In the genomic region with DNA sequence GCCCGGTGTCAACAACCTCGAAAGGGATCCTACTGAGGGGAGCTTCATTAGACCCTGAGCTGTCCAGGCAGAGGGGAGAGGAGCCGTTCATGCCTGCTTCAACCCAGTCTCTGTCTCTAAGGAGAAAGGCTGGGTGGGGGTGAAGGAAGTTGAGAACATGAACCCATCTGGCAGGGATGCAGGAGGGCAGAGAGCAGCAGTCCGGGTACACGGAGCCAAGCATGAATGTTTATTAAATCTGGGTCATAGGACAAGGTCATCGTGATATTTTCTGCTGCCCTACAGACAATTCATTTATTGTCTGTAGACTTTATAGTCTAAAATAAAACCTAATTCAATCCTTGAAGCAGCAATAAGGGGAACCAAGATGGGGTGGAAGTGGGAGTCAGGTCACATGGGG, we compare ENCODE assay signal across 22 mouse cellular contexts.
"Had no signal": no experiment of that assay in that cellular context is flagged by ENCODE, and none has a peak within 500 bp of the region (broad histone marks: within the 10 kb centered on the region; RNA-seq: fewer than 3 reads in every experiment).

No protein-coding gene starts in this region.

- DNase-seq: layer of hippocampus, adult 9-11 months; liver; liver, postnatal 0 days; lung, embryonic 14.5 days; right cerebral cortex, adult 18-20 months; right cerebral cortex, postnatal 14 days; right cerebral cortex, postnatal 4 days; thymus, postnatal 25 days had no signal

- H3K9ac ChIP-seq: limb, embryonic 13.5 days; liver, embryonic 14.5 days; liver, postnatal 0 days; lung, embryonic 14.5 days; midbrain, embryonic 12.5 days; midbrain, embryonic 15.5 days; neural tube, embryonic 12.5 days; neural tube, embryonic 15.5 days; stomach, embryonic 15.5 days had no signal

- H3K27me3 ChIP-seq: midbrain, embryonic 15.5 days; neural tube, embryonic 12.5 days; stomach, embryonic 15.5 days had no signal

- H3K27ac ChIP-seq: kidney, postnatal 0 days; layer of hippocampus, adult 2 months; limb, embryonic 10.5 days; limb, embryonic 13.5 days; liver, embryonic 14.5 days; macrophage; midbrain, embryonic 12.5 days; midbrain, embryonic 15.5 days; neural tube, embryonic 12.5 days; neural tube, embryonic 15.5 days; stomach, embryonic 15.5 days had no signal

- ATAC-seq: inflammation-experienced regulatory T-cells, adult 6 months; intestine, embryonic 16.5 days; liver, postnatal 0 days; lung, postnatal 0 days; midbrain, embryonic 15.5 days had no signal

- H3K4me3 ChIP-seq: layer of hippocampus, adult 2 months; limb, embryonic 10.5 days; limb, embryonic 13.5 days; midbrain, embryonic 12.5 days; midbrain, embryonic 15.5 days; neural tube, embryonic 12.5 days; neural tube, embryonic 15.5 days; stomach, embryonic 15.5 days had no signal

- H3K4me2 ChIP-seq: limb, embryonic 13.5 days; lung, embryonic 14.5 days; midbrain, embryonic 12.5 days; midbrain, embryonic 15.5 days; neural tube, embryonic 12.5 days; neural tube, embryonic 15.5 days; stomach, embryonic 15.5 days had no signal

- H3K36me3 ChIP-seq: limb, embryonic 10.5 days; limb, embryonic 13.5 days; midbrain, embryonic 12.5 days; midbrain, embryonic 15.5 days; neural tube, embryonic 12.5 days; neural tube, embryonic 15.5 days; stomach, embryonic 15.5 days had no signal

- H3K9me3 ChIP-seq: limb, embryonic 10.5 days; neural tube, embryonic 12.5 days; stomach, embryonic 15.5 days had no signal
